Mouse (Mus musculus) cerebellum, adult 9-10 months (tissue): ENCODE data around the gene Nr1d1.

Source experiments
- DNase-seq: peaks from one replicate; pipeline ENCODE4 v3.0.0; 2022

Gene Nr1d1

DNA sequence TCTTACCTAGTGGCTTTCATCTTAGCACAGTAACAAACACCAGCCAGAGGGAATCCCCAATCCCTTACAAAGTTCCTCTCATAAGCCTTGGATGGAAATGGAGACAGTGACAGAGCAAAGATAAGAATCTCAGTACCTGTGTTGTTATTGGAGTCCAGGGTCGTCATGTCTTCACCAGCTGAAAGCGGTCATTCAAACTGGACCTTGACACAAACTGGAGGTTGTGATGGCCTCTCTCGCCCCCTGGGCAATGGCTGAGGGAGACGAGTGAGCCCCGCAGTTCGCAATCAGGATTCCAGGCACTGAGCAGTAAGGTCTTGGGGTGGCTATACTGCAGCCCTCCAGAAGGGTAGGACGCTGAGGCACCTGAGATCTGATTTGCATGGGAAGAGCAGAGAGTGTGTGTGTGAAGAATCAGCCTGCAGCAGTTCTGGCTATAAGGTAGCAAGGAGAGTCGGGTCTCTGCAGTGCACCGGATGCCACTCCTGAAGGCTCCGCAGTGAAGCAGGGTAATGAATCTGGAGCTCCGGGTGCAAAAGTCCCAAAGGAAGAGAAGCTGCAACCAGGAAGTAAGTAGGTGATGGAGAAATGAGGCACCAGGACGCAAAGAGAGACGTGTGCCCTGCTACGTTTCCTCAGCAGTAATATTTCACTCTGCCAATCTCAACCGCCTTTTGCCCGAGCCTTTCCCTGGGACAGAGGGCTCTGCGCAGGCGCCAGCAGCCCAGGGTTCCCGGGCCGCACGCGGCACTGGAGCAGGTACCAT lies at the start of gene Nr1d1:
Gene Nr1d1 (minus strand): TSS at position 752 of the 766 bp plus-strand sequence.
- no peak for DNase-seq

DNA sequence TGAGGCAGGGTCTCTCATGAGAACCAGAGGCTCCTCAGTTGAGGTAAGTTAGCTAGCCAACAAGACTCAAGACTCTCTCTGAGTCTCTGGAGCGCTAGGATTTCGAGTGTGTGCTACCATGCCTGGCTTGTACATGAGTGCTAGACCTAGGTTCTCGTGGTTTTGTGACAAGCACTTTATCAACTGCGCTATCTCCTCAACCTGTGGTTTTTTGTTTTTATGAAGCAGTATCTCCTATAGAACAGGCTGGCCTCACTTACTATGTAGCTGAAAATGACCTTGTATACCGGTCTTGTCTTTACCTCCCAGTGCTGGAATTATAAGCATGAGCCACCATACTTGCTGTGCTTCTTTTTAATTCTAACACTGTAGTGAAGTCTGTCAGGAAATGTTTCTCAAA lies 45.8 kb upstream of the Nr1d1 start:
- no peak for DNase-seq

DNA sequence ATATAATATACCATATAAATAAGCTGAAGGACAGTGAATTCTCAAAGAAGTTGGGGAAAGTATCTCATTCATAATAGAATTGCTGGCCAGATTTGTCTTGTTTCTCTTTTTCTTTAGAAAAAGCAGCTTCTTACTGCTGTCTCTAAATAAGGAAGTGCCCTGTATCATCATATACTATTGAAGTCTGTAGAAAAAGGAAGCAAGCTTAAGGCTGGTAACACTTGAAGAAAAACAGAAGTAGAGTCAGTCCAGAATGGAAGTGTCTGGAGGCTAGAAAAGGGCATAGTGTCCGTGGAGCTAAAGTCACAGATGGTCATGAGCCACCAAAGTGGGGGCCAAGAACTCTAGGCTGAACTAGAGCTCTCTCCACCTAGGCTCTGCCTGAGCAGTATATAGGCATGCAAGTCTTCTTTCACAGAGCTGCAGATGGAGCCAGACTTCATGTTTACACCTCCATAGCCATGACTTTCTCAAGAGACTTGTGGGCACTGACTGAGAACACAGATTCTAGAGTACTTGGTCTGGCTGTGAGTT lies 41.6 kb upstream of the Nr1d1 start:
- DNase-seq, result no peak

DNA sequence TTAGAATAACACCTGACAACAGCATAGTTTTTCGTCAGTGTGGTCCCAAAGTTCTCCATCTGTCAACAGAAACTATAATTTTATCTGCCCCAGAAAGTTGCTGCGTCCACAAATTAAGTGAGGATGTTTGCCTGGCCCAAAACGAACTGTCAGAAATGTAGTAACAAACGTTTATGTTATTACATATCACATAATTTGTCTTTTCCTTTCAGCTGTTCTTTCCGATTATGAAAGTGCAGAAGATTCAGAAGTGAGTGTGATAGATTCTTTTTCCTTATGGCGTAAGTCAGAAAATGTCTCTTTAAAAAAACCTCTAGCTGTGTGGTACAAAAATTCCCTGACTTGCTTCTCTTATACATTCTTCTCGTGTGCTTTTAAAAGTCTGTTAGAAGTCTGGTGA lies 35.6 kb upstream of the Nr1d1 start:
- DNase-seq, result no peak

DNA sequence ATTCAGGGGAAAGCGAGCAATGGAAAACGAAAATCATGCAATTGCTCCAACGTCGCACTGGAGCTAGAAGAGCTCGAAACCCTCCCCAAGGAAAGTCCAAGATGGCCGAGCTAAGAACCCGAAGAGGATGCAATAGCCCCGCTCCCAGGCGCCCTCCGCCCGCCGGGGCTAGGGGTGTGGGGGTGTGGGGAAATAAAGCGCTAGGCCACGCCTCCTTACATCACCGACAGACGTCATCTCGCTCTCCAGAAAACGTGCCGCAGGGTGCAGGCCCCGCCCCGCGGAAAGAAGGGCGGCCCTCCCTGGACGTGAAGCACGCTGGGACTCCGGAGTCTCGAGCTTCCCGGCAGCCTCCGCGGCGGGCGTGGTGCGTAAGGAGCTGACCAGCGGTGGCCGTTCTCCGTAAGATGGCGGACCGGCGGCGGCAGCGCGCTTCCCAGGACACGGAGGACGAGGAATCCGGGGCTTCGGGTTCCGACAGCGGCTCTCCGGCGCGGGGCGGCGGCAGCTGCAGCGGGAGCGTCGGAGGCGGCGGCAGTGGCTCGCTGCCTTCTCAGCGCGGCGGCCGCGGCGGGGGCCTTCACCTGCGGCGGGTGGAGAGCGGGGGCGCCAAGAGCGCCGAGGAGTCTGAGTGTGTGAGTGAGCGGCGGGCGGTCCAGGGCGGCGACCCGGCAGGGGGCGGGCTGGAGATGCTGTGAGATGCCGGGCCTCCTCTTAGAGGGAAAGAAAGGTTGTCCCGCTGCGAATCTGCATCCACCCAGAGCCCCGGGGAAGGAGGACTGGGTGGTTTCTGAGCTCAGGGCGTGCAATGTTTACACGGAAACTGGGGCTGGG lies 34.5 kb upstream of the Nr1d1 start:
- DNase-seq, result peak; percentile 99

DNA sequence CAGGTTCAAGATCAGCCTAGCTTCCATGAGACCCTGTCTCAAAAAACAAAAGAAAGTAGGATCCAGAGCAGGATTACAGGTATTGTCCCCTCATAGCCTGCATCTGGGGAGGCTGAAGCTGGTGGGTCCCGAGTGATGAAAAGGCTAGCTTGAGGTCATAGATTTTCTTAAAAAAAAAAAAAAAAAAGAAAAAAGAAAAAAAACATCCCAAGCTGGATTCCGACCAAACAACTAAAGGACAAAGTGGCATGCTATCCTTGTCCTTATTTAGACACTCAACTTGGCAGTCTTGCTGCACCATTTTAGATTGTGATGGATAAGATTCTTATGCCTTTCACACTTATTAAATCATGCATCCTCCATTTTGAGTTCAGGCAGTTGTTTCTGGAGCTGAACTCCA lies 33.3 kb upstream of the Nr1d1 start:
- no peak for DNase-seq

DNA sequence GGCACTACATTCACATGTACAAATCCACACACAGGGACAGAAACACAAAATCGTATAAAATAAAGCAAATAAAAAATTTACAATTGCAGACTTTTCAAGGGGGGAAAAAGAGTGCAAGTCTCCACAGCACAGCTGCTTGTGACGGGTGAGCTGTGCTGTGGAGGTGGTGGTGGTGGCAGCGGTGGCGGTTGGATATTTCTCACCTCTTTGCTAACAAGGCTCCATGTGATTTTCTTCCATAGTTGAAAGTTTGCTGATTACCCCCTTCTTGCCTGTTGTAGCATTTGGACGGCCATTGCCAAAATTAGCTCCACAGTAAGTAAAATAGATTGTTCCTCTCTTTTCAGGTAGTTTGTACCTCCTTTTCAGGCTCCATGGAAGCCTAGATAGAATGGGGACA lies 29.5 kb upstream of the Nr1d1 start, which contains the start of gene Casc3:
Gene Casc3 (plus strand): TSS at position 301 of the 400 bp plus-strand sequence.
- no peak for DNase-seq

DNA sequence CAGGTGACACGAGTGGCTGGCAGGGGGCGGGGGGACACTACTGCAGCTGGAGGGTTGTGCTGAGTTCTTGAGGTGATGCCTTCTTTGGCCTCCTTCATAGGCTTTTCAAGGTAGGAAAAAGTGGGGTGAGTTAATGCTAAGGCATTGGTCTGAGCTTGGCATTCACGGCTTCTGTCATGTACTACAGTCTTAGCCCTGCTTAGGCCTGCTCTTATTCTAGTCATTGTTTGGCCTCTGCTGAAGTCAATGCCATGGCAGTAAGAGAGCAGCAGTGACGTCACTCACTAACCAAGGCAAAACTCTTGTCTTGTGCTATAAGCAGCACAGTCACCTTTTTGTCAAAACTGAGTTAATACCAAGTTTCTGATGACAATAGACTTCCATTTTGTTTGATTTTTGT lies 22.8 kb upstream of the Nr1d1 start:
- no peak for DNase-seq

DNA sequence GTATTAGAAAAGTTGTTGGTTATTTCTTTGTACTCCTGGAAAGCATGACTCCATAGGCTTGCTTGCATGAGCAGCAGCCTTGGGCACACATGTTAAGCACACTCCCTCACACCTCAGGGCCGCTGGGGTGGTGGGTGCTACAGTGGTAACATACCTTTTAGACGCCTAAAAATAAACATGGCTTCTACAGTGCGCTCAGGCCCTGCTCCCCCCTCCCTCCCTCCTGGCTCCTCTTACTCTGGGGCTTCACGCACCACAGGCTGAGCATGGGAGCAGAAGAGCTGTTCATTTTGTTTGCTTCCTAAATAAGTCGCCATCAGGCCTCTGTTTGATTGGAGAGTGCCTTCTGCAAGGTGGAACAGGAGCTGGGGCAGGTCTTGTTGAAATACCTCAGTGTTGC lies 22.2 kb upstream of the Nr1d1 start:
- peak; percentile 60 for DNase-seq

DNA sequence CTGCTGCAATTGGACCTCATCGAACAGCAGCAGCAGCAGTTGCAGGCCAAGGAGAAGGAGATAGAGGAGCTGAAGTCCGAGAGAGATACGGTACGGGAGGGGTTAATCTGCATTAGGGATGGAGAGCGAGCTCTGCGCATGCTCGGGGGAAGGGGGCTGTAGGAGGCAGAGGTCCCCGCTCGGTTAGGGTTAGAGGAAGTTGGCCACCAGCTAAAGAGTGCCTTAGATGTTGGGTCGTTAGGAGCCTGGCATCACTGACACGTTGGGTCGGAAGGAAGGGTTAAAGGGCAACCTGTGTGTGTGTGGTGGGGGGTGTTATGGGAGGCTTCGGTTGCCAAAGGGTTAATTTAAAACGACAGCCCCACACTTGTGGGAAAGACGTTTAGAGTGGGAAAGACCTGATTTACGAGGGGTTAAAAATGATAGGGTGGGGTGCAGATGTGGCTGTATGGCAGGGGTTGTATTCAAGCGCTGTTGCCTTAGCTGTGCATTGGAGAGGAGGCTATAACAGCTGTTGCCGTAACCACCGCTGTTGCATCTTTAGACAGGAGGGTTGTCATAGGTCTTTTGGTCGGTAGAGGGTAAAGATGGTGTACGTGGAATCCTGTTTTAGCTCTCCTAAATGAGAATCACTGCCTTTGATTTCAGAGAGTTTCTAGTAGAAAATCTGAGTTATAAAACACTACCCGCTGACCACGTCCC lies 21.5 kb upstream of the Nr1d1 start:
- DNase-seq, result peak; percentile 83

DNA sequence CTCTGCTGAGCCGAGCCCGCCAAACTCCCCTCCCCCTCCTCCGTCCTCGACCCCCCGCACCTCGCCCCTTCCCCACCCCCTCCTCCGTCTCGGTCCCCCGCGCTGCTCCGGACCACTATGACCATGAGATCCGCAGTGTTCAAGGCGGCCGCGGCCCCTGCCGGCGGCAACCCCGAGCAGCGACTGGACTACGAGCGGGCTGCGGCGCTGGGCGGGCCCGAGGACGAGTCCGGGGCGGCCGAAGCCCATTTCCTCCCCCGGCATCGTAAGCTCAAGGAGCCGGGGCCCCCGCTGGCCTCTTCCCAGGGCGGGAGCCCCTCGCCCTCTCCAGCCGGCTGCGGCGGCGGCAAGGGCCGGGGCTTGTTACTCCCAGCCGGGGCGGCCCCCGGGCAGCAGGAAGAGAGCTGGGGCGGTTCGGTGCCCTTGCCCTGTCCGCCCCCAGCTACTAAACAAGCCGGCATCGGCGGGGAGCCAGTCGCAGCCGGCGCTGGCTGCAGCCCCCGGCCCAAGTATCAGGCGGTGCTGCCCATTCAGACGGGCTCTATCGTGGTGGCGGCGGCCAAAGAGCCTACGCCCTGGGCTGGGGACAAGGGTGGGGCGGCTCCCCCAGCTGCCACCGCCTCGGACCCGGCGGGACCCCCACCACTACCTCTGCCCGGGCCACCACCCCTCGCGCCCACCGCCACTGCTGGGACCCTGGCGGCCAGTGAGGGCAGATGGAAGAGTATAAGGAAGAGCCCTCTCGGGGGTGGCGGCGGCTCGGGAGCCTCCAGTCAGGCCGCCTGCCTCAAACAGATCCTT lies 20.8 kb upstream of the Nr1d1 start:
- DNase-seq, result peak; percentile 65

DNA sequence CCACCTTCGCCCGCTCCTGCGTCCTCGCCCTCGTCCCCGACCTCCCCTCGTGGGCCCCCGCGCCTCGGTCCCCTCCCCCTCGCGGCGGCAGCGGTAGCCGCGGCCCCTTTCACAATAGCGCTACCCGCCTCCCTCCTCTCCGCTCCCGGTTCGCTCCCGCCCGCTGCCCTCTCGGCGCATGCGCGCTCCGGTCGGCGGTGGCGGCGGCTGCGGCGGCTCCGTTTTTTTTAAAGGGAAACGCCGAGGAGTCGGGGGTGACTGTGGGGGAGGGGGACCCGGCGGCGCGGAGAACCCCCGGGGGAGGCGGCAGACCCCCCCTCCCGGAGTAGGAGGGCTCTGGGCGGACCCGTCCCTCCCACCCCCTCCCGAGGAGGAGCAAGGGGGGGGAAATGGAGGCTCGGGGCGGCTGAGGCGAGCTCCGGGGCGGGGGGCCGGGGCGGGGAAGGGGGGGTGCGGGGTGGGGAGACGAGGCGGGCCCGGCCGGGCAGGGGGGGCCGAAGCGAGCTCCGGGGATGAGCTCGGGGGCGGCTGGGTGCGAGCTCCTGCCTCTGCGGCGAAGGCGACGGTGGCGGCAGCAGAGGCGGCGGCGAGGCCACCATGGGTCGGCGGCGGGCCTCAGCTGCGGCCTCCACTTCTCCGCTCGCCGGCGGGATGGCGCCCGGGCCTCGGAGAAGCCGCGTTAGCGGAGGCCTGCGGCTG lies 20.0 kb upstream of the Nr1d1 start, which contains the start of gene Msl1:
Gene Msl1 (plus strand): TSS at position 502 of the 699 bp plus-strand sequence.
- peak; percentile 88 for DNase-seq

DNA sequence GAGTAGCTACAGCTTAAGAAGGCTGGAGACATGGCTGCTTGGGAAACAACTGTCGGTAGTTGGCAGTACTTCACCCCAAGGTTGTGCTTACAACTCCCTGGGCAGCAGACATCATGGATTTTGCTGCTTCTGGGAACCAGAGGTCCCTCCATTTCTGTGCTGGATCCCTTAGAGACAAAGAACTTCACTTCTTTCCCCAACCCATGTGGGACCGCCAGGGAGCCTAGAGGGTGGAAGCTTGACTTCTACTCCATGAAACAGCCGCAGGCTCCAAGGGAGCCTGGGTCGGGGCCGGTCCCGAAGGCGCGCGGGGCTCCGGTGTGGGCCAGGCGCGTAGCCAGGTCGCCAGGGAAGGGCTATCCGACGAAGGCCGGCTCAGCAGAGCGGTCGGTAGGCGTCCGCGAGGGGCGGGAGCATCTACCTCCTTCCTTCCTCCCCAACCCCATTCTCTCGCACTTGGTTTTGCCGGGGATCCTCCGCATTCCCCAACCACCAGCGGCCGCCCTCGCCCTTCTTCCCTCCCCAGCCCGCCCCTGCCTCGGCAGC lies 19.4 kb upstream of the Nr1d1 start:
- peak; percentile 81 for DNase-seq

DNA sequence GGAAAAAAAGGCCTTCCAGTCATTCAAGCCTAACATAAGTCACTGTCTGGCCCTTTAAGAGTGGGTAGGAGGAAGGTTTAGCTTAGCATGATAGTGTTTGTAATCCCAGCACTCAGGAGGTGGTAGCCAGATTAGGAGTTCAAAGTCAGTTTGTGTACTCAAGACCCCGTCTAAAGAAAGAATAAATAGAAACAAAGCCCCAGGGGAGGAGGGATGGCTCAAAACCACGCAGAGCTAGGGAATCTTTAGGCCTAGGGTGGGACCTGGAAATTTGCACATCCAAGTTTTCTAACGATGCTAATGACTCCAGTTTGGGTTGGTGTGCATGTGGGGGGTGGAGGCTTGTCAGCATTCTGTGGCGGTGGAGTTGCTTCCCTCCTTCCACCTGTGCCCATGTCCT lies 16.9 kb upstream of the Nr1d1 start:
- DNase-seq, result peak; percentile 46

DNA sequence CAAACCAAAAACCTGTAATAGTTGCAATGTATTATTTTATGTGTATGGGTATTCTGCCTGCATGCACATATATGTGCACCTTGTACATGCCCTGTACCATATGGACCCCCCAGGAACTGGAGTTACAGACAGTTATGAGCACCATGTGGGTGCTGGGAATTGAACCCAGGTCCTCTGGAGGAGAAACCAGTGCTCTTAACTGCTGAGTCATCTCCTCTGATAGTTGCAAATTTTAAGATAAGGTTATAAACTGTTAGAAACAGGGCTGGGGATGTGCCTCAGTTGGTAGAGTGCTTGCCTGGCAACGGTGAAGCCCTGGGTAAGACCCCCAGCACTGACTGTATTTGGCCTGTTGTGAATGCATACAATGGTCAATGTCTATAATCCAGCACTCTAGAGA lies 16.3 kb upstream of the Nr1d1 start:
- DNase-seq, result peak; percentile 43

DNA sequence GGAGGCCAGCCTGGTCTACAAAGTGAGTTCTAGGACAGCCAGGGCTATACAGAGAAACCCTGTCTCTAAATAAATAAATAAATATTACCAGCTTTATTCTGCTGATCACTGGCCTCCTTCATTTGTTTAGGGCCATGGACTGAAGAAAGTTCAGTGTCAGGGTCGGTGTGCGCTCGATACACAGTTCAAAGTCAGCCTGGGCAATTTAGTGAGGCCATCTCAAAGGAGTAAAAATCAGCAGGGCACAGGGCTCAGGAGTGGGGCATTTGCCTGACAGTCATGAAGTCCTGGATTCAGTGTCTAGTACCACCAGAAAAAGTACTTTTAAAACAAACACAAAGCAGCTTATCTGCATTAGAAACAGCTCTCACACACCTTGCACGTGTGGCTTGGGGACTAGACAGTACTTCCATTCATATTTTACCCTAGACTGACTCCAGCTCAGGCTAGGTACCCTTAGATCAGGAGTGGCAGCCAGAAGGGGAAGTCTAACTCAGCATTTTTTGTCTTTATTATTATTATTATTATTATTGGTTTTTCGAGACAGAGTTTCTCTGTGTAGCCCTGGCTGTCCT lies 15.6 kb upstream of the Nr1d1 start:
- peak; percentile 37 for DNase-seq

DNA sequence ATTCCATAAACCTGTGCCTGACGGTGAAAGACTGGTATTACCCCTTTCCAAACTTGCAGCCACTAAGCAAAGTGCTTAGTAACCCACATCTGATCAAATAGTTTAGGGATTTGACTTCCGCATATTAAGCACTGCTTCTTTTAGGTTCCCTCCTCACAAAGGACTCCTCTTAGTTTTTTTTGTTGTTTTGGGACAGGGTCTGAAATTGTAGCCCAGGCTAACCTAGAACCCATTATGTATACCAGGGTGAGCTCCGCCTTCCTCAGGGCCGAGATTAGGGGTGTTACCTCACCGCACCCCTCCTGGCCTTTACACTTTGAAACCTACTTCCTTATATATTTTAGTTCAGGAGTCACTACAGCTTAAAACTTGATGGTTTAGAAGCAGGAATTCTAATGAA lies 14.7 kb upstream of the Nr1d1 start:
- peak; percentile 36 for DNase-seq

DNA sequence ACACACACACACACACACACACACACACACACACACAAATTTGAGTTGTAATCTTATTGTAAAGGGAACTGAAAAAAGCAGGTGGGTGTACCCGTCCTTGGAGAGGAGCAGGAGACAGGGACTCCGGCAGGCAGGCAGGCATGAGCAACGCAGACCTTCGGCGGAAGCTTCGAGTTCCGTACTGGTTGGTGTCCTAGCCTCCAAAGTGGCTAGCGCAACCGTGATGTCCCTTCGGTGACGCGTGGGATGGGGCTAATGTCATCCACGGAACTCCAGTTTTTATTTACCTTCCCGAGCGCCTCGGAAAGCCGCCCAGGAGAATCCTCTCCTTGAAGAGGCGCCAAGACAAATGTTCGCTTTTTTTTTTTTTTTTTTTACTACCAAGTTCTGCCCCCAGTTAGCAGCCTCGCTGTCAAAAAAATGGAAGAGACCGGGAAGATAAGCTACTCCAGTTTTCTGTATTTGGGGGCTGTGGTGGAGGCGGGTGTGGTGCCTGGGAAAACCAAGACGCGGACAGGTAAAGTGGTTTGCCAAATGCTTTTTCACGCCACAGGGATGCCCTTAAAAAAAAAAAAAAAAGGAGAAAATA lies 14.2 kb upstream of the Nr1d1 start:
- DNase-seq, result peak; percentile 51

DNA sequence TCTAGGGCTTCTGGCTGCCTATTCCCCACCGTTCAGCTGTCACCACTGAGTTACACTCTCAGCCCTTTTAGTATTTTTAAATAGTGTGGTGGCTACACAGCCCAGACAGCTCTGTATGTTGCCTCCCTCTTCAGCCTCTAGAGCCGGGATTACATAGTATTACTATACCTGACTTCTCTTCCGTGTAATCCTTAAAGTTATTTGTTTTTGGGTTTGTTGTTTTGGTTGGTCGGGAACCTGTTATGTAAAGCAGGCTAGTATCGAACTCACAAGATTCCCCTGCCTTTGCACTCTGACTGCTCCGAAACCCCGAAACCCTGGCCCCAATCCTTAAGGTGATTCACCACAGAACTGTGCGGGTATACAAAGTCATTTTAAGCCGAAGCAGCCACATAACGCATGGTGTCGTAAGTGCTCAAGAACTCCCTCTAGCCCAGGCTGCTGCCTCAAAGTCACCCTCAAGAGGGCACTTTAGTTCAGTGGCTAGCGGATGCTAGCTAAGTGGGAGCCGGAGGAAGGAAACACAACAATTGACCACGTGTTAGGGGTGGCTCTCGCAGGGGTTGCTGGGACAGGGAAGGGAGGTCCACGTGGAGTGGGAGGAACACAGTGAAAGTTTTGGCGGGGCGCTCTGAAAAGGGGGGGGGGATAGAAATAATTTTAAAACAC lies 13.6 kb upstream of the Nr1d1 start:
- DNase-seq, result peak; percentile 91

DNA sequence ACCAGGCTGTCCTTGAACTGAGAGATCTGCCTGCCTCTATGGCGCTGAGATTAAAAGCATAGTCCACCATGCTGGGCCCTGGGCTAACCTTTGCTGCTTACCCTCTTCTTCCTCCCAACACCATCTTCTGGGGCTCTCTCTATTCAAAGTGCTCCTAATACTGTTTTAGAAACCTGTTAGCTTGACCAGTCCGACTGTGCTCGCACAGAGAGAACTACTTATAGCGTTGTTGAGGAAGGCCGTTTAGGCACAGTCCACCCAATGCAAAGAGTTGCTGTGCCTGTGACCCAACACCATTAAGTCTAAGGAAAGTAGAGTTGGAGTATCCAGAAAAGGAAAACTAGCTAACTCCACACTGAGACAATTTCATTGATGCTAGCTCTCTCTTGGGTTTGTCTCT lies 13.0 kb upstream of the Nr1d1 start:
- peak; percentile 51 for DNase-seq
